Mouse (Mus musculus): ENCODE data around the gene Plcd3. TPM values are rescaled to one million over a fixed set of nuclear protein-coding genes. Genes with fewer than 3 reads are reported as not detected.

The Plcd3 gene
- total RNA-seq (2023), result under 1 TPM; 0.33 to 0.59 TPM

GRCm38 (mm10) chr11:103101481-103101865 is at the start of gene Plcd3, which contains the start of gene Acbd4:
Gene Plcd3 (minus strand): TSS chr11:103101658.
Gene Acbd4 (plus strand): TSS chr11:103101682.

DNA sequence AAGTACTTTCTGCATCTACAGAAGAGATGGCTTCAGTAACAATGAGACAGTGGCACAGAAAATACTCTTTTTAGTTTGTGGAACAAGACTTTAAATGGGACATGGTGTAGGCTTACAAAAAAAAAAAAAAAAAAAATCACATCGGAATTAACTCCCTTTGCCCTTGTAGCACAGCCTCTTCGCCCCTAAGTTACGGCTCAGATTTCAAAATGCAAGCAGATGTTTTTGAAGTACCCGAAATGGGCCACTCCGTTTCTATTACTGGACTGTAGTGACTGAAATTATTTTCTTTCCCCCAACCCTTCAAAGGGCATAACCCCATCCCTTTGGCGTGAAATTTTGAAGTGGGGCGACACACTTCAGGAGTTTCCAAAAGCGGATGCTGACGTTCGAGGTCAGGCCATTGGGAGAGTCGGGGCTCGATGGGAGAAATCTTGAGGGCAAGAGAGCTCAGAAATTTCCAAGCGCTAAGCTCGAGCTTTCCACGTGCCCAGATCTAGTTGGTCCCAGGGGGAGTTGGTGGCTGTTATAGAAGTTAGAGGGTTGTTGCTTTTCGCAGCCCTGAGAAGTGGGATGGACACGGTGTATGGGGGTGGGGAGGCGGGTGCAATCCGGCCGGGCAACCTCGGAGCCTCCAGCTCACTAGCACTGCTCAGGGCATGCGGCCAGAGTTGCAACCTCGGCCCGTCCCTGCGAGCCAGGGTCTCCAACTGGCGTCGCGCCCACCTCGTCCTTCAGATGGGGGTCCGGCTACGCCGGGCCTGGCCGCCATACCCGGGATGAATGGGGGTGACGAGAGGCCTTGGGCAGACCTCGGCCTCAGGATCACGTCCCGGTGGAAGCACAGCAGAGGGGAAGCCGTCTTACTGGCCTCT is 30.5 kb upstream of the Plcd3 start, which contains the start of gene Hexim2:
Hexim2 (plus strand) TSS at position 729 of the 875 bp plus-strand sequence.

DNA sequence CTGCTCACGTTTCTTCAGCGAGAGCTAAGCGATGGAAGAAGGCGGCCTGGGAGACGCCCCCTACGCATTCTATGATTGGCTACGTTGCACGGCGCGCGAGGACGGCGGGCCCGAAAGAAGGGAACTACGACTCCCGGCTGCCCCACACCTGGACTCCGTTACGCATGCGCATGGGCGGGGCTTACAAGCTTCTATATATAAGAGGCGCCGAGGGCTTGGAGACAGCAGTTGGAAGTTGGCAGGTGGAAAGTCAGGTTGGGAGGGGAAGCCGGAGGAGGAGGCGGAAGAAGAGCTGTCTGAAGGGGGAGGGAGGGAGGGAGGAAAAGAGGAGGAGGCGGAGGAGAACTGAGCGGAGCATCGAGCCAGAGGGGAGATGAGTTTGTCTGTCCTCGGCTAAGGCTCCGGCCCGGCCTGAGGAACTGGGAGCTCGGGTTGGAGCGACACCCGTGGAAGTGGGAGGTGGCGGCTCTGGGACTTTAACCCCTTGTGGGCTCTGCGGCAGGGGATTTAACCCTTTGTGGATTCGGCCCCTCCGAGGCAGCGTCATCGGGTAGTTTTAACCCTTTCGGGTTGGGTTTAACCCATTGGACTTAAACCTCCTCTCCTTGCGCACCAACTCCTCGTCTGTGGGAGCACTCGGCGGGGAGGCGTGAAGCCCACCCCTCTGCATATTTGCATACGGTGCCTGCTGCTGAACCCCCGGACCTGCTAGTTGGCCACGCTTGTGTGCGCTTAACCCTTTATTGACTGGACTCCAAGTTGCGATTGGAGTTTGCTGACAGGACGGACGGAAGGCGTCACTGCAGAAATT is 14.8 kb upstream of the Plcd3 start, which contains the start of gene Hexim1:
Hexim1 (plus strand) TSS at position 224 of the 811 bp plus-strand sequence.

DNA sequence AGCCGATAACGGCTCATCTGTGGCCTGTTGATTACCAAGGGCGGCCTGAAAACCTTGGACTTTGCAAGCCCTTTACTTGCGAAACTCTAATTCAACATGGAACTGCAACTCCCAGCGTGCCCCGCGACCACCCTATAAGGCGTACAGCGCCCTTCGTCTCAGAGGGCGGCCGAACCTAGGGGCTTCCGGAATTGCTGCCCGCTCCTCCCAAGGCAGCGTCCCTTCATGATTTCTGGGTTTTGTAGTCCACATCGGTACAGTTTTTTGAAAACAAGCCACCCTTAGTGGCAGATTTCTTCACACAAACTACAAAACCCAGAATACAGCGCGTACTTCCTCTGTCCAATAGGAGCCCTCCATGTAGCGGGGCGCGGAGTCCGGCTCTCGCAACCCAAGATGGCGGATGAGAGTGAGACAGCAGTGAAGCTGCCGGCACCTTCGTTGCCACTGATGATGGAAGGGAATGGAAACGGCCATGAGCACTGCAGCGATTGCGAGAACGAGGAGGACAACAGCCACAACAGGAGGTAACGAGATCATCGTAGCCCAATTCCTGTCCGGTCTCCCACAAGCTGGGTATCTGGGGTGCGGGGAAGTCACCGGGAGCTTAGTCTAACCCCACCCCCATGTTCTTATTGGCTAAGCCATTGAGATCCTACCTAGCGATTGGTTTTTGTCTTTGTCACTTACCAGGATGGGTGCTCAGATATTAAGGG is 73.1 kb downstream of the Plcd3 start, which contains the start of the genes Nmt1 and Dcakd:
Nmt1 (plus strand) TSS at position 15 of the 716 bp plus-strand sequence.
Dcakd (minus strand) TSS at position 158 of the 716 bp plus-strand sequence.

Other genes starting within 250 kb of the Plcd3 start
- 10 to 100 TPM; 64.6 to 70.3 TPM for gene Eftud2, start 220.7 kb downstream of the Plcd3 start, total RNA-seq (2023)
- not detected for gene Ccdc103, start 220.5 kb downstream of the Plcd3 start, total RNA-seq (2023)
- gene Fam187a, start 216.5 kb downstream of the Plcd3 start, total RNA-seq (2023), result not detected
- 1 to 10 TPM; 1.8 to 2.8 TPM for gene Gfap, start 200.7 kb downstream of the Plcd3 start, total RNA-seq (2023)
- 10 to 100 TPM; 31.3 to 41.0 TPM for gene Kif18b, start 176.5 kb downstream of the Plcd3 start, total RNA-seq (2023)
- gene C1ql1, start 155.0 kb downstream of the Plcd3 start, total RNA-seq (2023), result not detected
- 10 to 100 TPM; 61.4 to 63.8 TPM for gene Nmt1, start 73.5 kb downstream of the Plcd3 start, total RNA-seq (2023)
- gene Dcakd, start 73.3 kb downstream of the Plcd3 start, total RNA-seq (2023), result 10 to 100 TPM; 19.6 to 21.8 TPM
- 10 to 100 TPM; 16.9 to 19.3 TPM for gene Acbd4, start within 50 bp of the Plcd3 start, total RNA-seq (2023)
- 10 to 100 TPM; 33.5 to 37.7 TPM for gene Hexim1, start 14.6 kb upstream of the Plcd3 start, total RNA-seq (2023)
- gene Hexim2, start 30.8 kb upstream of the Plcd3 start, total RNA-seq (2023), result 1 to 10 TPM; 1.7 to 2.1 TPM
- 100 to 1,000 TPM; 465 to 579 TPM for gene Fmnl1, start 69.4 kb upstream of the Plcd3 start, total RNA-seq (2023)
- not detected for gene 1700023F06Rik, start 106.9 kb upstream of the Plcd3 start, total RNA-seq (2023)
- gene Spata32, start 116.8 kb upstream of the Plcd3 start, total RNA-seq (2023), result not detected
- gene Map3k14, start 165.8 kb upstream of the Plcd3 start, total RNA-seq (2023), result 10 to 100 TPM; 27.9 to 35.2 TPM

All from neutrophil, adult 83 days (primary cell).